Mouse (Mus musculus) lung, postnatal 0 days (tissue): ENCODE measurements around the gene Synj1. TPM values are rescaled to one million over a fixed set of nuclear protein-coding genes. Genes with fewer than 3 reads are reported as not detected.

ENCODE experiments used
- ATAC-seq: fragments of 200-750 bp; cut with Nextera tagmentation; 2 replicates; pipeline ENCODE4 v1.8.0; 2017; ENCODE audit warnings: moderate library complexity
- DNase-seq: peaks from one replicate; pipeline ENCODE4 v3.0.0-alpha.2; 2016; ENCODE audit warnings: low spot score
- H3K27ac ChIP-seq: fragments of 300-500 bp; sonication (generic); 2 replicates; pipeline ENCODE4 v1.5.1; 2014; ENCODE audit warnings: antibody characterized with exemption, mild to moderate bottlenecking, low read length, mixed read lengths
- H3K27me3 ChIP-seq: fragments of 300-500 bp; sonication (generic); replicated peaks from 2 replicates; pipeline ENCODE4 v1.6.1; 2014; ENCODE audit warnings: low read length, mixed read lengths; ENCODE audit not compliant: insufficient read depth
- H3K36me3 ChIP-seq: fragments of 300-500 bp; sonication (generic); 2 replicates; pipeline ENCODE4 v1.6.1; 2014; ENCODE audit warnings: low read length, mixed read lengths; ENCODE audit not compliant: insufficient read depth
- H3K4me1 ChIP-seq: fragments of 300-500 bp; sonication (generic); 2 replicates; pipeline ENCODE4 v1.6.1; 2014; ENCODE audit warnings: antibody characterized with exemption, low read depth, low read length, mixed read lengths; ENCODE audit not compliant: insufficient read depth
- H3K4me2 ChIP-seq: fragments of 300-500 bp; sonication (generic); replicated peaks from 2 replicates; pipeline ENCODE4 v1.6.1; 2014; ENCODE audit warnings: low read depth, mild to moderate bottlenecking, low read length, moderate library complexity, mixed read lengths
- H3K4me3 ChIP-seq: fragments of 300-500 bp; sonication (generic); 2 replicates; pipeline ENCODE4 v1.5.1; 2014; ENCODE audit warnings: low read depth, low read length
- H3K9ac ChIP-seq: fragments of 300-500 bp; sonication (generic); replicated peaks from 2 replicates; pipeline ENCODE4 v1.6.1; 2014; ENCODE audit warnings: low read depth, mild to moderate bottlenecking
- H3K9me3 ChIP-seq: fragments of 300-500 bp; sonication (generic); 2 replicates; pipeline ENCODE4 v1.6.1; 2016; ENCODE audit warnings: low read length, mixed read lengths
- CTCF ChIP-seq: IDR thresholded peaks from 2 replicates; pipeline ENCODE4 v1.5.1; 2016; ENCODE audit warnings: antibody characterized with exemption, mild to moderate bottlenecking
- EP300 ChIP-seq: IDR thresholded peaks from 2 replicates; pipeline ENCODE4 v1.6.1; 2016; ENCODE audit warnings: antibody characterized with exemption, mild to moderate bottlenecking, control low read depth
- WGBS: fragments of 180-500 bp; shearing (Covaris S2); extraction: QIAGEN DNeasy Blood & Tissue Kit; methylation state at CpG from one replicate; pipeline ENCODE4 v1.1.7; 2014; 5-methylcytosine and 5-hydroxymethylcytosine counted together
- polyA plus RNA-seq: library from polyadenylated mRNA; unstranded; fragments of >200 nt; fragmentation: Nextera tagmentation; extraction: Ambion mirVana; gene quantifications from 2 replicates; pipeline ENCODE4 v1.2.1, GENCODE M21; 2015

Gene Synj1
- polyA plus RNA-seq, 1 experiment from 2014 or later: 13.1 TPM

- TF ChIP-seq EP300 (no peak), CTCF (no peak)
- Histone ChIP-seq H3K4me2 (no peak overlapping the region), H3K9me3 (no peaks in the 10 kb centered on the region), H3K4me1 (no peaks in the 10 kb centered on the region), H3K36me3 (peaks cover 11% of the 10 kb centered on the region; the same call in 1 of the 2 replicates), H3K9ac (no peak overlapping the region), H3K27me3 (no peaks in the 10 kb centered on the region), H3K4me3 (no peak overlapping the region), H3K27ac (no peak overlapping the region)
- DNase-seq (no peak), ATAC-seq (no peak)
- WGBS: 89% methylated on average over 3 of the region's 3 CpGs
Measured at GRCm38 (mm10) chr16:90988665-90989064, 22.4 kb downstream of the Synj1 start.

GRCm38 (mm10) chr16:90988039-90988438, 23.1 kb downstream of the Synj1 start:
- DNase-seq (no peak), ATAC-seq (no peak)
- H3K27ac ChIP-seq: no peak overlapping the region
- H3K36me3 ChIP-seq: peaks cover 11% of the 10 kb centered on the region; the same call in 1 of the 2 replicates
- H3K27me3 ChIP-seq: no peaks in the 10 kb centered on the region
- TF ChIP-seq EP300 (no peak), CTCF (no peak)
- H3K9me3 ChIP-seq: no peaks in the 10 kb centered on the region
- no peaks in the 10 kb centered on the region for H3K4me1 ChIP-seq
- no peak overlapping the region for H3K9ac ChIP-seq
- no peak overlapping the region for H3K4me2 ChIP-seq
- 92% methylated on average over 8 of the region's 8 CpGs for WGBS
- no peak overlapping the region for H3K4me3 ChIP-seq

- Histone ChIP-seq H3K9me3 (no peaks in the 10 kb centered on the region), H3K4me2 (no peak overlapping the region), H3K4me1 (no peaks in the 10 kb centered on the region), H3K27me3 (no peaks in the 10 kb centered on the region), H3K36me3 (no peaks in the 10 kb centered on the region), H3K4me3 (no peak overlapping the region), H3K9ac (no peak overlapping the region), H3K27ac (no peak overlapping the region)
- DNase-seq (no peak), ATAC-seq (no peak)
- TF ChIP-seq EP300 (no peak), CTCF (no peak)
- WGBS: 82% methylated on average over 6 of the region's 6 CpGs
Measured at GRCm38 (mm10) chr16:90971004-90971403, 40.1 kb downstream of the Synj1 start.

GRCm38 (mm10) chr16:90966241-90966640, 44.9 kb downstream of the Synj1 start:
- Histone ChIP-seq H3K9me3 (no peaks in the 10 kb centered on the region), H3K4me3 (no peak overlapping the region), H3K4me1 (no peaks in the 10 kb centered on the region), H3K4me2 (no peak overlapping the region), H3K36me3 (peaks cover 12% of the 10 kb centered on the region; the same call in 1 of the 2 replicates), H3K27me3 (no peaks in the 10 kb centered on the region), H3K9ac (no peak overlapping the region), H3K27ac (no peak overlapping the region)
- 71% methylated on average over 4 of the region's 4 CpGs for WGBS
- TF ChIP-seq CTCF (peak; percentile 31), EP300 (no peak)
- no peak for ATAC-seq
- peak; percentile 14 for DNase-seq

- WGBS: 91% methylated on average over 10 of the region's 10 CpGs
- no peaks in the 10 kb centered on the region for H3K27me3 ChIP-seq
- TF ChIP-seq EP300 (no peak), CTCF (no peak)
- no peak overlapping the region for H3K4me2 ChIP-seq
- no peak overlapping the region for H3K27ac ChIP-seq
- no peaks in the 10 kb centered on the region for H3K4me1 ChIP-seq
- H3K9me3 ChIP-seq: no peaks in the 10 kb centered on the region
- DNase-seq (no peak), ATAC-seq (no peak)
- no peak overlapping the region for H3K4me3 ChIP-seq
- H3K36me3 ChIP-seq: peaks cover 12% of the 10 kb centered on the region; the same call in 1 of the 2 replicates
- no peak overlapping the region for H3K9ac ChIP-seq
Measured at GRCm38 (mm10) chr16:90964302-90964701, 46.8 kb downstream of the Synj1 start.

- H3K27me3 ChIP-seq: no peaks in the 10 kb centered on the region
- H3K4me2 ChIP-seq: no peak overlapping the region
- H3K4me1 ChIP-seq: no peaks in the 10 kb centered on the region
- H3K36me3 ChIP-seq: peaks cover 12% of the 10 kb centered on the region; the same call in 1 of the 2 replicates
- no peaks in the 10 kb centered on the region for H3K9me3 ChIP-seq
- H3K9ac ChIP-seq: no peak overlapping the region
- TF ChIP-seq EP300 (no peak), CTCF (no peak)
- ATAC-seq (no peak), DNase-seq (no peak)
- WGBS: 89% methylated on average over 10 of the region's 10 CpGs
- no peak overlapping the region for H3K27ac ChIP-seq
- no peak overlapping the region for H3K4me3 ChIP-seq
Measured at GRCm38 (mm10) chr16:90963866-90964265, 47.2 kb downstream of the Synj1 start.

- 91% methylated on average over 4 of the region's 4 CpGs for WGBS
- Histone ChIP-seq H3K27me3 (no peaks in the 10 kb centered on the region), H3K4me3 (no peak overlapping the region), H3K27ac (no peak overlapping the region), H3K36me3 (peaks cover 12% of the 10 kb centered on the region; the same call in 1 of the 2 replicates), H3K9ac (no peak overlapping the region), H3K9me3 (no peaks in the 10 kb centered on the region), H3K4me2 (no peak overlapping the region), H3K4me1 (no peaks in the 10 kb centered on the region)
- TF ChIP-seq EP300 (no peak), CTCF (no peak)
- ATAC-seq (no peak), DNase-seq (no peak)
Measured at GRCm38 (mm10) chr16:90963231-90963630, 47.9 kb downstream of the Synj1 start.
